Mouse (Mus musculus): Measurements from ENCODE around the gene Crygn. TPM values are rescaled to one million over a fixed set of nuclear protein-coding genes. Genes with fewer than 3 reads are reported as not detected.

The Crygn gene
- polyA plus RNA-seq, 1 experiment from 2014 or later = 3.0 TPM

- DNase-seq (ENCODE audit: low spot score) = no peak
- 48% methylated on average over 5 of the region's 5 CpGs for WGBS
- peak; percentile 62; the same call in 1 of the 2 replicates for ATAC-seq (ENCODE audit: low FRiP score)
- no peak overlapping the region for H3K9ac ChIP-seq
- H3K4me2 ChIP-seq (replicated peaks) = no peak overlapping the region
- peak overlapping the region; percentile 2; the same call in 1 of the 2 replicates for H3K27ac ChIP-seq
- no peak overlapping the region for H3K4me3 ChIP-seq (replicated peaks; ENCODE audit: low read length)
- no peaks in the 10 kb centered on the region for H3K36me3 ChIP-seq (replicated peaks; ENCODE audit: control insufficient read depth, insufficient read depth)
- H3K9me3 ChIP-seq (ENCODE audit: control insufficient read depth, low read length) = no peaks in the 10 kb centered on the region
- peaks cover 16% of the 10 kb centered on the region for H3K27me3 ChIP-seq (ENCODE audit: control insufficient read depth, insufficient read depth, low read length)
- H3K4me1 ChIP-seq (replicated peaks; ENCODE audit: control insufficient read depth, insufficient read depth, low read length) = 0 out of 2 replicates have a peak, but pooled peaks cover 9% of the 10 kb centered on the region
Observed at GRCm38 (mm10) chr5:24724805-24725204, 33.0 kb downstream of the Crygn start.

GRCm38 (mm10) chr5:24724270-24724634 lies 33.6 kb downstream of the Crygn start:
- H3K9me3 ChIP-seq (ENCODE audit: control insufficient read depth, low read length) = no peaks in the 10 kb centered on the region
- no peak overlapping the region for H3K4me3 ChIP-seq (replicated peaks; ENCODE audit: low read length)
- peak overlapping the region; percentile 2; the same call in 1 of the 2 replicates for H3K27ac ChIP-seq
- 0 out of 2 replicates have a peak, but pooled peaks cover 7% of the 10 kb centered on the region for H3K4me1 ChIP-seq (replicated peaks; ENCODE audit: control insufficient read depth, insufficient read depth, low read length)
- no peak for ATAC-seq (ENCODE audit: low FRiP score)
- H3K9ac ChIP-seq = no peak overlapping the region
- H3K36me3 ChIP-seq (replicated peaks; ENCODE audit: control insufficient read depth, insufficient read depth) = no peaks in the 10 kb centered on the region
- H3K4me2 ChIP-seq (replicated peaks) = no peak overlapping the region
- peaks cover 10% of the 10 kb centered on the region for H3K27me3 ChIP-seq (ENCODE audit: control insufficient read depth, insufficient read depth, low read length)
- no peak for DNase-seq (ENCODE audit: low spot score)
- 79% methylated on average over 5 of the region's 5 CpGs for WGBS

GRCm38 (mm10) chr5:24723527-24724269 lies 34.1 kb downstream of the Crygn start:
- H3K9me3 ChIP-seq (ENCODE audit: control insufficient read depth, low read length) = no peaks in the 10 kb centered on the region
- no peak for DNase-seq (ENCODE audit: low spot score)
- H3K4me3 ChIP-seq (replicated peaks; ENCODE audit: low read length) = no peak overlapping the region
- H3K9ac ChIP-seq = no peak overlapping the region
- H3K4me2 ChIP-seq (replicated peaks) = no peak overlapping the region
- ATAC-seq (ENCODE audit: low FRiP score) = no peak
- 0 out of 2 replicates have a peak, but pooled peaks cover 7% of the 10 kb centered on the region for H3K4me1 ChIP-seq (replicated peaks; ENCODE audit: control insufficient read depth, insufficient read depth, low read length)
- H3K27me3 ChIP-seq (ENCODE audit: control insufficient read depth, insufficient read depth, low read length) = 0 out of 2 replicates have a peak, but pooled peaks cover 5% of the 10 kb centered on the region
- WGBS = 75% methylated on average over 11 of the region's 11 CpGs
- no peak overlapping the region for H3K27ac ChIP-seq
- H3K36me3 ChIP-seq (replicated peaks; ENCODE audit: control insufficient read depth, insufficient read depth) = no peaks in the 10 kb centered on the region

- no peak for ATAC-seq (ENCODE audit: low FRiP score)
- Histone ChIP-seq H3K9me3 (ENCODE audit: control insufficient read depth, low read length) (no peaks in the 10 kb centered on the region), H3K4me1 (replicated peaks; ENCODE audit: control insufficient read depth, insufficient read depth, low read length) (0 out of 2 replicates have a peak, but pooled peaks cover 7% of the 10 kb centered on the region), H3K4me2 (replicated peaks) (no peak overlapping the region), H3K36me3 (replicated peaks; ENCODE audit: control insufficient read depth, insufficient read depth) (no peaks in the 10 kb centered on the region), H3K4me3 (replicated peaks; ENCODE audit: low read length) (no peak overlapping the region), H3K27me3 (ENCODE audit: control insufficient read depth, insufficient read depth, low read length) (no peaks in the 10 kb centered on the region), H3K9ac (no peak overlapping the region), H3K27ac (no peak overlapping the region)
- 90% methylated on average over 3 of the region's 3 CpGs for WGBS
- no peak for DNase-seq (ENCODE audit: low spot score)
Observed at GRCm38 (mm10) chr5:24719852-24720251, 38.0 kb downstream of the Crygn start.

GRCm38 (mm10) chr5:24718076-24718475 lies 39.7 kb downstream of the Crygn start:
- Histone ChIP-seq H3K9ac (no peak overlapping the region), H3K4me2 (replicated peaks) (no peak overlapping the region), H3K27ac (no peak overlapping the region), H3K4me3 (replicated peaks; ENCODE audit: low read length) (no peak overlapping the region), H3K9me3 (ENCODE audit: control insufficient read depth, low read length) (no peaks in the 10 kb centered on the region), H3K36me3 (replicated peaks; ENCODE audit: control insufficient read depth, insufficient read depth) (no peaks in the 10 kb centered on the region), H3K27me3 (ENCODE audit: control insufficient read depth, insufficient read depth, low read length) (no peaks in the 10 kb centered on the region), H3K4me1 (replicated peaks; ENCODE audit: control insufficient read depth, insufficient read depth, low read length) (no peaks in the 10 kb centered on the region)
- no peak for DNase-seq (ENCODE audit: low spot score)
- 90% methylated on average over 6 of the region's 6 CpGs for WGBS
- no peak for ATAC-seq (ENCODE audit: low FRiP score)

- 91% methylated on average over 6 of the region's 6 CpGs for WGBS
- ATAC-seq (ENCODE audit: low FRiP score) = no peak
- no peaks in the 10 kb centered on the region for H3K27me3 ChIP-seq (ENCODE audit: control insufficient read depth, insufficient read depth, low read length)
- peaks cover 23% of the 10 kb centered on the region for H3K36me3 ChIP-seq (replicated peaks; ENCODE audit: control insufficient read depth, insufficient read depth)
- H3K4me1 ChIP-seq (replicated peaks; ENCODE audit: control insufficient read depth, insufficient read depth, low read length) = no peaks in the 10 kb centered on the region
- H3K9me3 ChIP-seq (ENCODE audit: control insufficient read depth, low read length) = no peaks in the 10 kb centered on the region
- H3K4me3 ChIP-seq (replicated peaks; ENCODE audit: low read length) = no peak overlapping the region
- H3K9ac ChIP-seq = no peak overlapping the region
- no peak for DNase-seq (ENCODE audit: low spot score)
- no peak overlapping the region for H3K27ac ChIP-seq
- no peak overlapping the region for H3K4me2 ChIP-seq (replicated peaks)
Observed at GRCm38 (mm10) chr5:24713987-24714386, 43.8 kb downstream of the Crygn start.

- peak; percentile 46; the same call in 1 of the 2 replicates for ATAC-seq (ENCODE audit: low FRiP score)
Observed at GRCm38 (mm10) chr5:24713199-24713598, 44.6 kb downstream of the Crygn start.

GRCm38 (mm10) chr5:24711615-24712014 lies 46.2 kb downstream of the Crygn start:
- ATAC-seq (ENCODE audit: low FRiP score) (no peak), DNase-seq (ENCODE audit: low spot score) (no peak)
- Histone ChIP-seq H3K4me1 (replicated peaks; ENCODE audit: control insufficient read depth, insufficient read depth, low read length) (no peaks in the 10 kb centered on the region), H3K27ac (no peak overlapping the region), H3K27me3 (ENCODE audit: control insufficient read depth, insufficient read depth, low read length) (no peaks in the 10 kb centered on the region), H3K9me3 (ENCODE audit: control insufficient read depth, low read length) (no peaks in the 10 kb centered on the region), H3K36me3 (replicated peaks; ENCODE audit: control insufficient read depth, insufficient read depth) (peaks cover 47% of the 10 kb centered on the region), H3K4me2 (replicated peaks) (no peak overlapping the region), H3K4me3 (replicated peaks; ENCODE audit: low read length) (no peak overlapping the region), H3K9ac (no peak overlapping the region)
- 96% methylated on average over 6 of the region's 6 CpGs for WGBS

More at GRCm38 (mm10) chr5:24713199-24713598, 44.6 kb downstream of the Crygn start:
- no peaks in the 10 kb centered on the region for H3K4me1 ChIP-seq (replicated peaks; ENCODE audit: control insufficient read depth, insufficient read depth, low read length)
- H3K36me3 ChIP-seq (replicated peaks; ENCODE audit: control insufficient read depth, insufficient read depth) = peaks cover 31% of the 10 kb centered on the region
- no peak overlapping the region for H3K4me3 ChIP-seq (replicated peaks; ENCODE audit: low read length)
- no peak overlapping the region for H3K4me2 ChIP-seq (replicated peaks)
- no peak overlapping the region for H3K9ac ChIP-seq
- no peak overlapping the region for H3K27ac ChIP-seq
- DNase-seq (ENCODE audit: low spot score) = peak; percentile 51
- H3K27me3 ChIP-seq (ENCODE audit: control insufficient read depth, insufficient read depth, low read length) = no peaks in the 10 kb centered on the region
- WGBS = 78% methylated on average over 2 of the region's 2 CpGs
- no peaks in the 10 kb centered on the region for H3K9me3 ChIP-seq (ENCODE audit: control insufficient read depth, low read length)

GRCm38 (mm10) chr5:24709962-24710361 lies 47.8 kb downstream of the Crygn start:
- 59% methylated on average over 2 of the region's 2 CpGs for WGBS
- H3K4me2 ChIP-seq (replicated peaks) = no peak overlapping the region

More at GRCm38 (mm10) chr5:24709962-24710361, 47.8 kb downstream of the Crygn start:
- Histone ChIP-seq H3K36me3 (replicated peaks; ENCODE audit: control insufficient read depth, insufficient read depth) (peaks cover 64% of the 10 kb centered on the region), H3K27ac (no peak overlapping the region), H3K4me1 (replicated peaks; ENCODE audit: control insufficient read depth, insufficient read depth, low read length) (no peaks in the 10 kb centered on the region), H3K27me3 (ENCODE audit: control insufficient read depth, insufficient read depth, low read length) (no peaks in the 10 kb centered on the region), H3K9ac (no peak overlapping the region), H3K4me3 (replicated peaks; ENCODE audit: low read length) (no peak overlapping the region), H3K9me3 (ENCODE audit: control insufficient read depth, low read length) (no peaks in the 10 kb centered on the region)
- no peak for DNase-seq (ENCODE audit: low spot score)
- ATAC-seq (ENCODE audit: low FRiP score) = no peak

Measured in hindbrain, embryonic 14.5 days (tissue).